Mouse (Mus musculus) spleen, embryonic (tissue): ENCODE data around the gene Prpf6.

ENCODE experiments used
- CTCF ChIA-PET: fragments of 350-600 bp; sonication (Branson Sonifier 250); formaldehyde crosslinking; loops from one replicate; lab custom pipeline; 2022; lab: Charles Lee

The Prpf6 gene

GRCm38 (mm10) chr2:181591528-181592085 is at the start of gene Prpf6:
Gene Prpf6, plus strand, starts transcription at chr2:181591868.
- CTCF ChIA-PET, result interaction anchor here (1.0 kb wide), 1 partner anchor 9 kb away, joined by 3 read pairs; no protein-coding TSS in a partner anchor

DNA sequence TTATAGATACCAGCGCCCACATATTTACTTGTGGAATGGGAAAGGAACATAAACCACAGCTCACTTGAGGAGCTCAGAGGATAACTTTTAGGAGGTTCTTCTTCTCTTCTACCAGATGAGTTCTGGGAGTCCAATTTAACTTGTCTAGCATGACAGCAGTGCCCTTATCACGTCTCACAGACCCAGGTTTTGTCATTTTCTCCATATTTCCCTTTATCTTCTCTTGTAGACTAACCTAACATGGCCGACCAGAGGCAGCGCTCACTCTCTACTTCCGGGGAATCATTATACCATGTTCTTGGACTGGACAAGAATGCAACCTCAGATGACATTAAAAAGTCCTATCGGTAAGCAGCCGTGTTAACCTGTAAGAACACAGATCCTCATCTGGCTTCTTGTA is 45.5 kb upstream of the Prpf6 start:
- CTCF ChIA-PET, result no interaction called here

DNA sequence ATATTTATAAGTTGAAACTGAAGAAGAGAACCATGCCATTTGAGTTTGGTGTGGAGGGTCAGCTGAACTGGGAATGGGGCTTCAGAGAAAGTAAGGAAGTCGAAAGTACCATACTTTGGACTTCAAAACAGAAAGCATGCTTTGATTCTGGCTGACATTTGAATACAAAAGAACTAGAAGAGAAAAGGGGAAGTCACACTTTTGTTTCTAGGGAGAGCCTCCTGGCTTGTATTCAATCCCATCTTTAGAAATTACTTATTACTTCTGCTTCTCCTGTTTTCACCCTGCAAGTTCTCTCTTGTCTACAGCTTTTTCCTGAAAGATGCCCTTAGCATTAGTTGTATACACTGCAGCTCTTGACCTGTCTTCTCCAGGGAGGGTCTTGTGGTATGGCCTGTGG is 43.4 kb upstream of the Prpf6 start:
- CTCF ChIA-PET, result no interaction called here

DNA sequence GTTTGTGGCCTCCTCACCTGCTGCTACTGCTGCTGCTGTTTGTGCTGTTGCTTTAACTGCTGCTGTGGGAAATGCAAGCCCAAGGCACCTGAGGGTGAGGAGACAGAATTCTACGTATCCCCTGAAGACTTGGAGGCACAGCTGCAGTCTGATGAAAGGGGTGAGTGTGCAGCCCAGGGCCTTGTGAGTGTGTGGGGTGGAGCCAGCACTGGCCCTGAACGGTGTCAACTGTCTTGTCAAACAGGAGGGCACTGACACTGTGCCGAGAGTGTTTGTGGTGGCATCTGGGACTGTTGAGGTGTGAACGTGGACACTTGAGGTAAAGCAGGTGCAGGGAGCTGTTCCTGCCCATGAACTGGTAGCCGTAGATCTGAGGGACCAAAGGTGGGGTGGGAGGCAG is 43.0 kb upstream of the Prpf6 start:
- CTCF ChIA-PET, result no interaction called here

DNA sequence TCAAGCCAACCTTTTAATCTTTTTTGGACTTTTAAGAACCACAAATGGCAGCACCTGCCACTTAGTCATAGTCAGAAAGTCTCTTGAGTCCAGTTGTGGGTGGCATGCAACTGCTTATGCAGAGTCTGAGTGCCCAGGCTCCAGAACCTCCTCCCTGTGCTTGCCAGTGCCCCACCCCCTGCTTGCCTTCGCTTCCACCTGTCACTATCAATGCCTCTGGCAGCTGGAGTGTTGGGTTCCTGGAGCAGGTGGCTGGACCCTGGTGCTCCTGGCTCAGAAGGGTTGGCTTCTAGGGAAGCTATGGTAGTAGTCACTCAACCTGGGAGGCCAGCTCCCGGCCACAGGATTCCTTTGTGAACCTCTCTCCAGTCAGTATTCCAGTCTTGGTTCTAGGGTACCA is 41.4 kb upstream of the Prpf6 start:
- CTCF ChIA-PET, result no interaction called here

- CTCF ChIA-PET, result interaction anchor here (0.6 kb wide), 2 partner anchors 22 to 1502 kb away, joined by 4 to 6 read pairs; no protein-coding TSS in a partner anchor
These were observed 37.9 kb upstream of the Prpf6 start for GRCm38 (mm10) chr2:181553772-181554171.

- CTCF ChIA-PET, result interaction anchor here (0.7 to 1.1 kb wide), 2 partner anchors 11 to 175 kb away, joined by 4 to 6 read pairs; no protein-coding TSS in a partner anchor
These were observed 24.3 kb upstream of the Prpf6 start for GRCm38 (mm10) chr2:181567338-181567737.

GRCm38 (mm10) chr2:181568272-181569008 is 23.2 kb upstream of the Prpf6 start:
- CTCF ChIA-PET, result interaction anchor here (0.7 to 1.5 kb wide), 5 partner anchors 67 to 210 kb away, joined by 3 to 5 read pairs (median 4); no protein-coding TSS in a partner anchor

DNA sequence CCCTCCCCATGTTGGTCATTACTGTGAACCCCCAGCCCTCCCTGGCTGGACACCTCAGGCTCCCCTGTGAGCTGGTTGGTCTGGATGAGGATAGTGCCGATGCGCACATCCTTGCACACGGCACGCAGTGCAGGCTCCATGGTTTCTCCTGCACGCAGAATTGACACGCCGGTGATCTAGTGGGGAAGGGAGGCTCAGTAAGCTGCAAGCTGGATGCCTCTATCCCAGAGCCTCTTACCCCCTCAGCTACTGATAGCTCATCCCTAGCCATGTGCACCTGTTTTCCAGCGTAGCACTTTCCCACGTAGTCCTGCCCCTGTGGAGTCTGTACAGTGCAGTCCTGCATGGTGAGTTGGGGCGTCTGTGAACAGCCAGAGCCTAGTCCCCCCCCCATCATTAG is 21.8 kb upstream of the Prpf6 start:
- CTCF ChIA-PET, result interaction anchor here (0.5 kb wide), 1 partner anchor 130 kb away, joined by 3 read pairs; no protein-coding TSS in a partner anchor

- CTCF ChIA-PET, result no interaction called here
These were observed 21.3 kb upstream of the Prpf6 start for GRCm38 (mm10) chr2:181570375-181570774.

GRCm38 (mm10) chr2:181570921-181571595 is 20.6 kb upstream of the Prpf6 start:
- CTCF ChIA-PET, result interaction anchor here (0.7 kb wide), 1 partner anchor 160 kb away, joined by 3 read pairs; no protein-coding TSS in a partner anchor

GRCm38 (mm10) chr2:181571941-181572670 is 19.6 kb upstream of the Prpf6 start:
- CTCF ChIA-PET, result interaction anchor here (0.7 kb wide), 1 partner anchor 161 kb away, joined by 3 read pairs; no protein-coding TSS in a partner anchor

GRCm38 (mm10) chr2:181572921-181573920 is 18.4 kb upstream of the Prpf6 start:
- CTCF ChIA-PET, result no interaction called here

DNA sequence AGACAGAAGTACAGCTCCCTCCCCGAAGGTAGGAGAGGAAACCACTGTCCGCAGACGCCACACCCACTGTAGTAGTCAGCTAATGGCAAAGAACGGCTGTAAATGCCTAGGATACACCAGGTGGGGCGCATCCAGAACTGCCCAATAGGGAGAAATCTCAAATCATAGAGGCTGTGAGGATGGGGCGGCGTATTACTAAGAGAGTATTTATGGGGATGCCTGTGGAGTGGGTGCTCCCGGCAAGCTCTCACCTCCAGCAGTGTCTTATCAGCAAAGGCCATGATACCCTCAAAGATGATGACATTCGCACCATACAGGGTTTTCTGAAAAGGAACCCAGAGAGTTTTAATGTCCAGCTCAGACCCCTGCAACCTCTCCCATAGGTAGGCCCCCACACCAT is 17.7 kb upstream of the Prpf6 start:
- CTCF ChIA-PET, result no interaction called here

DNA sequence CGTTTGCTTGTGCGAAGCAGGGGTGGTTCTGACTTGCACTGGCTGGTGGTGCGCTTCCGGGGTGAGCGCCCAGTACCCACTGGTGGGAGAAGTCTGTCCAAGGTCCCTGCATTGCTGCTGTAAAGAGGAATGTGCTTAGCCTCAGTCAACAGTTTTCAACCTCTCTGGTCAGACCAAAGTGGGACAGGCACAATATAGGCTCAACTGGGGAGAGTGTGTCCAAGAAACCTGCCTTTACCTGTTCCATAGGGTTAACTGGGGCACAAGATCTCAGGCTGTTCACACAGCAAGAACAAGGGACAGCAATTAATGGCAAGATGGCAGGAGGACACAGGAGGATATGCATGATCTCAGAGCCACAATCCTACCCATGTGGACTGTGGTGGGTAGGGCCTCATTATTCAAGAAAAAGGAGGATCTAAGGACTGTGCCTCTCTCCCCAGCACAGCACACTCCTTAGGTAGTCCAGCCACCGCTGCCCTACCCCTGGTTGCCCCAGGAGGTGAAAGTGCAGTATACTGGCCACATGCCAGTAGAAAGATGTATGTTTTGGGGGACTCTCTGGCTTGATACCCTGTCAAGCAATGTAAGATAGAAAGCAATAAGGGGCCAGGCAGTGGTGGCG is 16.6 kb upstream of the Prpf6 start:
- CTCF ChIA-PET, result no interaction called here

GRCm38 (mm10) chr2:181576613-181577012 is 15.1 kb upstream of the Prpf6 start:
- CTCF ChIA-PET, result no interaction called here

DNA sequence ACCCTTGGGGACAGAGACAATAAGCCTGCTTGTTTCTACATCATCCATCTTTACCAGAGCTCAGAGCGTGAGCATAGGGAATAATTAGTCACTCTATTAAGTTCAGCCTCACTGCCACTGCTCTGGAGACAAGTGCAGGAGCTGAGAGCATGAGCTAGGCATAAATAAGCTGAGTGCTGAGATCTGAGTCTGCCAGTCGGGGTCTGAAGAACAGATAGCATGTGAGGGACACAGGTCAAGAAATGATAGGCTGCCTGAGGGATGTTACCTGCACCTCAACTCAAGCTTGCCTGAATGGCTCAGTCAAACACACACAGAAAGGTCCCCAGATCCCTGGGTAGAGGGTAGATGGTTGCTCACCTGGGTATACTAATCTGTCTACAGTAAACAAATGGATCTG is 14.5 kb upstream of the Prpf6 start:
- CTCF ChIA-PET, result interaction anchor here (0.6 kb wide), 1 partner anchor 40 kb away, joined by 5 read pairs; no protein-coding TSS in a partner anchor

DNA sequence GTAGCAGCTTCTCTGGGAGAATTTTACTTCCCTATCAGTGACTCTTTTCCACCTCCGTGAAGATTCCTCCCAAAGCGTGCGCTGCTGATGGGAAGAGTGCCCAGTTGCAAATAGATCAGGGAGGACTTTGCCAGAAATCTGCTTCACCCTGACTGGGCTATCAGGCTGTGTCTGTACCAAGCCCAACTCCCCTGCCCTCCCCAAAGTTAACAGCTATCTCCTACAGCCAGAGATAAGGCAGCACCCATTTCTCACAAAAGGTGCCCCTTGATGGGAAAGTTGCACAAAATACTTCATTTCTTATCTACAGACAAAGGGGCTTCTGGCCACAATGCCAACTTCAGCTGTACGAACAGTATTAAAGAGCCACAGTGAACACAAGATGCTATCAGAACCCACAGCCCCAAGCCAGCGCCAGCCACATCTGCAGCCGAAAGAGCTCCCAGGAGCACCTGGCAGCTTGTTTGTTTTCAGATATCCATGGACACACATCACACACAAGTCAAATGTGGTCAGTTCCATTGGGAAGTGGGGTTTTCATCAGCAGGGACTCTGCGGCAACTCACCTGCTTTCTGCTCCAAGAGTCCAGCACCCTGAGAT is 13.6 kb upstream of the Prpf6 start:
- CTCF ChIA-PET, result interaction anchor here (0.6 kb wide), 1 partner anchor 40 kb away, joined by 3 read pairs; no protein-coding TSS in a partner anchor
